Mouse (Mus musculus): ENCODE data around the gene C2cd5.

DNA sequence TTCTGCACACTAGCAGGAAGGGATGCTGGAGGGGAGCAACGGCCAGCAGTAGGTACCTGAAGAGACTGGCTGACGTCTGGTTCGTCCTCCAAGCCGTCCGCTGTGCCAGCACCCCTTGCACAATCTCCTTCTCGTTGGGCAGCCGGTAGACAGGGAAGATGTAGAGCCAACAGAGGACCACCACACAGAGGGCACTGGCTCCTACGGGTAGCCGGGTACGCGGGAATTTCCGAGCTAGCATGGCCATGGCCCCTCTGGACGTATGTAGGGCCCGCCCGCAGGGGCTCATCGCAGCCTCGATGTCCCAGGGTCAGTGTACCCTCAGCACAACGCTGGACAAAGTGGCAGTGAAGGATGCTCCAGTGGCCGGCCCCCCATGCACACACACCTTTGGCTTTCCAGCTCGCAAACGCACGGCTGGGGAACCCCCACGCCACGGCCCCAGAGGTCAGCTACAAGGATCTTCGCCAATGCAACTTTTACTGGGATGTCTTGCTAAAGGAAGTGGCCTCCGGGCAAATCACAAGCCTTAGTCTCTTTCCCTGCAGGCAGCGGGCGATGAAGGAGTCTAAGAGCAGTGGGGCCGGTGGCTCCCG, 136.4 kb downstream of the C2cd5 start:
- TF ChIP-seq ZNF384 (IDR thresholded peaks at IDR 0.05; ENCODE audit: low read depth, low read length) (no peak), ZC3H11A (IDR thresholded peaks at IDR 0.05; ENCODE audit: borderline replicate concordance, low read depth, low read length) (no peak)

Data from ES-E14 (cell line).